In the genomic region with DNA sequence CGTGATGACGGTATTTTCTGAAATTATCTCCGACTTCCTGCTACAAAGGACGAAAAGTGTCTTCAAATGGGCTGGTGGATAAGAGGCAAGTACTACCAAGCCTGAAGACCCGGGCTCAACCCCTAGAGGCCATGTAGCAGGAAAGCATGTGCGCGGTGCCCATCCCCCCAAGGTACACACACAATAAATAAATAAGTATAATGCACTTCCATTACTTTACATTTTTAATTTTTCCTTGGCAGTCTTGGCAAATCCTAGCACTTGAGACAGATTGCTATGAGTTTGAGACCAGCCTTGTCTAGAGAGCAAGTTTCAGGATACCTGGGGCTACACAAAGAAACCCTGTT, we compare ENCODE assay signal across 9 mouse cellular contexts. TPM values are rescaled to one million over a fixed set of nuclear protein-coding genes. Genes with fewer than 3 reads are reported as not detected.
A peak's percentile ranks its signal among the peaks of the same experiment; 100 is the strongest.
DNase-seq lines count a peak whose midpoint lies in the region; ATAC-seq lines count a peak whose summit lies in the region.
"Had no signal": no experiment of that assay in that cellular context is flagged by ENCODE, and none has a peak within 500 bp of the region (broad histone marks: within the 10 kb centered on the region; RNA-seq: fewer than 3 reads in every experiment).

No protein-coding gene starts in this region.

- H3K9me3 ChIP-seq in forebrain, embryonic 13.5 days (replicated peaks), result no peaks in the 10 kb centered on the region; the same call in 1 of the 2 replicates
- H3K9me3 ChIP-seq in liver, embryonic 13.5 days (replicated peaks), result no peaks in the 10 kb centered on the region

- no peak overlapping the region for H3K27ac ChIP-seq in forebrain, embryonic 13.5 days
- H3K27ac ChIP-seq in liver, embryonic 13.5 days, result no peak overlapping the region

- H3K4me3 ChIP-seq in forebrain, embryonic 13.5 days, result peak overlapping the region; percentile 29
- H3K4me3 ChIP-seq in liver, embryonic 13.5 days (replicated peaks), result peak overlapping the region; percentile 12; the same call in 1 of the 2 replicates

- H3K4me1 ChIP-seq in forebrain, embryonic 13.5 days, result peaks cover 19% of the 10 kb centered on the region
- no peaks in the 10 kb centered on the region; the same call in 1 of the 2 replicates for H3K4me1 ChIP-seq in liver, embryonic 13.5 days (replicated peaks)

- H3K27me3 ChIP-seq in forebrain, embryonic 13.5 days, result no peaks in the 10 kb centered on the region
- H3K27me3 ChIP-seq in liver, embryonic 13.5 days, result no peaks in the 10 kb centered on the region

- DNase-seq in embryo, embryonic 10 days (ENCODE audit: low spot score), result peak; percentile 43
- no peak for DNase-seq in embryo, embryonic 10.5 days (ENCODE audit: low spot score)
- DNase-seq in liver, embryonic 13.5 days, result peak; percentile 23
- DNase-seq in cerebellum, adult 8-10 months, result no peak
- no peak for DNase-seq in ovary, postnatal 36 days (ENCODE audit: low spot score)
- no peak for DNase-seq in ovary, adult 18-20 months (ENCODE audit: low spot score)
- DNase-seq: thymus, postnatal 25 days had no signal

- H3K4me2 ChIP-seq in forebrain, embryonic 13.5 days, result peak overlapping the region; percentile 61
- H3K4me2 ChIP-seq in liver, embryonic 13.5 days, result peak overlapping the region; percentile 40

- H3K36me3 ChIP-seq in forebrain, embryonic 13.5 days (ENCODE audit: poor library complexity, severe bottlenecking), result no peaks in the 10 kb centered on the region
- no peaks in the 10 kb centered on the region for H3K36me3 ChIP-seq in liver, embryonic 13.5 days

- 0 out of 2 replicates have a peak overlapping the region, but pooled peaks have one; percentile 45 for H3K9ac ChIP-seq in forebrain, embryonic 13.5 days
- H3K9ac ChIP-seq in liver, embryonic 13.5 days, result no peak overlapping the region

- WGBS in forebrain, embryonic 13.5 days, result 33% methylated on average over 7 of the region's 7 CpGs
- WGBS in liver, embryonic 13.5 days (ENCODE audit: insufficient replicate concordance), result 46% methylated on average over 7 of the region's 7 CpGs

- ATAC-seq in CD4-positive, CD25-positive, alpha-beta regulatory T cell, adult 4 months, result peak; percentile 30
- ATAC-seq in forebrain, embryonic 13.5 days, result 0 out of 2 replicates have a peak, but pooled peaks have one; percentile 14
- no peak for ATAC-seq in liver, embryonic 13.5 days (ENCODE audit: low read depth)

RNA-seq across cellular contexts. Expression of a gene that starts 20.4 kb away (rescaled TPM):
- 10 to 100 TPM; 57.4 to 72.4 TPM for polyA plus RNA-seq in CD4-positive, CD25-positive, alpha-beta regulatory T cell, adult 4 months (2017; shearing (Covaris generic))
- polyA plus RNA-seq in forebrain, embryonic 13.5 days (2015; fragmentation: Nextera tagmentation; extraction: Ambion mirVana), result 24.0 and 33.0 TPM in 2 replicates
- 8.9 and 10.1 TPM in 2 replicates for polyA plus RNA-seq in liver, embryonic 13.5 days (2015; fragmentation: Nextera tagmentation; extraction: Ambion mirVana)

Comparison
In these comparisons a context has a peak if more than half of its experiments do, and no peak if none do; other contexts are left out.
1. DNase-seq: peak in embryo, embryonic 10 days (single experiment) and liver, embryonic 13.5 days (single experiment); none in embryo, embryonic 10.5 days (single experiment), cerebellum, adult 8-10 months (single experiment), ovary, postnatal 36 days (single experiment) and ovary, adult 18-20 months (single experiment).